Mouse (Mus musculus): Measurements from ENCODE around the gene Pla2g10.
"Not testable (repeated sequence)": the region's sequence is repeated elsewhere in the genome, so short reads cannot be mapped to it uniquely, and the experiment has no call there.

Gene Pla2g10

DNA sequence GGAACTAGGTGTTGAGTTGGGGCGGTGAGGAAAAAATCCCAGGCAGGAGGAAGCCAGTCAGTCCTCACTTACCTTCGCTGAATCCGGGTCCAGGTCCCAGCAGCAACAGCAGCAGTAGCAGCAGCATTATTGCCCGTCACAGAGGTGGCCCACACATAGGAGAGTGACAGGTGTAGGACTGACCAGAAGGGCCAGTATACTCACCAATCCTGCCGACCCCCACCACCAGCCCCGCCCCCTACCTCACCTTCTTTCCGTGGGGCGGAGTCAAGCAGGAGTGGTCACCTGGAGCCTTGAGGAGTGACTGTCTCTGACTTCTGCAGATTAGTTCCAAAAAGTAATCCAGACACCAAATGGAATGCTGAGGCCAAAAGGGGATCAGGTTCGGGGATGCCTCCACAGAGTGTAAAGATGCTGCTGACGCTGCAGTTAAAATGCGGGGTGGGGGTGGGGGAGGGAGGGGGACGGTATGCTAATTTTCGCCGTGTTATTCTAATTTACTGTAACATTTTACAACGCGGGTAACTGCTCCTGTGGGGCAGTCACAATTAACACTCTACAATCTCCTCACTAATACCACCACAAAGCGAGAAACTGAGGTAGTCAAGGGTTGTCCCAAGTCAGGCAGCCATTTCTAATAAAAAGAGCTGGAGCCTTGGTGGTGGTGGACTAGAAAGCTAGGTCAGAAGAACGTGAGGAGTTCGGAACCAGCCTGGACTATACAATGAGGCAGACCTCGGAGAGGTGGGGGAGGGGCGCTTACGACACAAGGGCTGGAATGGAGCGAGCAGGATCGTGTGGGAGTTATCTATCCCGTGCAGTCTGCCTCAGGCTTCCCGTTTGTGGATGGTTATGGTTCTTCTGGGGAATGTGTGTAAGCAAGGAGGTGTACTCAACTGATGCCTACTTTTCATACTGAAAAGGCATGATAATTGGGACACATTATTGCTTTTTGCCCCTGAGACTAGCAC lies at the start of gene Pla2g10:
TSS of gene Pla2g10 (minus strand) at position 699 of the 971 bp plus-strand sequence.
- no peak for DNase-seq (ENCODE audit: low spot score in 2 of 2)

- not testable (repeated sequence) for DNase-seq (ENCODE audit: low spot score in 2 of 2)
These were observed 43.9 kb upstream of the Pla2g10 start for GRCm38 (mm10) chr16:13774651-13775050.

DNA sequence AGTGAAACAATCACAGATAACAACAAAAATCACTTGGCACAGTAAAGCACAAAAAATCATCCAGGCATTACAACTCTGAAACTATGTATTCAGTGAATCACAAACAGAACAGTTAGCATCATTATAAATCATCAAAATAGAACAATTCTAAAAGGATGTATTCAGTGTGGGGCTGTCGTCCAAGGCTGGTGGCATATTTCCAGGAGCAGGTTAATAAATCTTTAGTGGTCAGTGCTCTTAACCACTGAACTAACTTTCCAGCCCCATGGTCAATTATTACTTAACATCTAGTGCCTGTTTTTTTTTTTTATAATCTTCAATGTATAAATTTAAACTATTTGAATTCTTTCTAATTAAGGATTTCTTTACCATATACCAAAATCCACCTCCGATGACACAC lies 43.2 kb upstream of the Pla2g10 start:
- not testable (repeated sequence) for DNase-seq (ENCODE audit: low spot score in 2 of 2)

GRCm38 (mm10) chr16:13772051-13772450 lies 41.3 kb upstream of the Pla2g10 start:
- DNase-seq (ENCODE audit: low spot score in 2 of 2) = not testable (repeated sequence)

- DNase-seq (ENCODE audit: low spot score in 2 of 2) = not testable (repeated sequence)
These were observed 40.8 kb upstream of the Pla2g10 start for GRCm38 (mm10) chr16:13771603-13772002.

DNA sequence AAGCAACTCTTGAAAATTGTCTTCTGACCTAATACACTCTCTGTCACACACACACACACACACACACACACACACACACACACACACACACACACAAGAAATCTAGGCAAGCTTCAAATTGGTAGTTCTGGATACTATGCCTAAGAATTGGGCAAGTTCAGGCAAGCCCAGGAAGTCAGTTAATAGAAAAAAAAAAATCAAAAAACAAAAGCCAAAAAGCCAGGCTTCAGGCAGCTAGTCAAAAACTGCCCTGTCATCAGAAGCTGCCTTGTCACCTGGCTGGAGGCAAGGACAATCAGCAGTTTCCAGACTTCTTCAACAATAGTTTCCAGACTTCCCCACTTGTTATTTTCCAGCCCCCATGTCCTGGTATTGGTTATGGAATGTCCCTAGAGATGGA lies 35.6 kb upstream of the Pla2g10 start:
- DNase-seq (ENCODE audit: low spot score in 2 of 2) = no peak

- DNase-seq (ENCODE audit: low spot score in 2 of 2) = no peak
These were observed 33.7 kb upstream of the Pla2g10 start for GRCm38 (mm10) chr16:13764519-13764918.

DNA sequence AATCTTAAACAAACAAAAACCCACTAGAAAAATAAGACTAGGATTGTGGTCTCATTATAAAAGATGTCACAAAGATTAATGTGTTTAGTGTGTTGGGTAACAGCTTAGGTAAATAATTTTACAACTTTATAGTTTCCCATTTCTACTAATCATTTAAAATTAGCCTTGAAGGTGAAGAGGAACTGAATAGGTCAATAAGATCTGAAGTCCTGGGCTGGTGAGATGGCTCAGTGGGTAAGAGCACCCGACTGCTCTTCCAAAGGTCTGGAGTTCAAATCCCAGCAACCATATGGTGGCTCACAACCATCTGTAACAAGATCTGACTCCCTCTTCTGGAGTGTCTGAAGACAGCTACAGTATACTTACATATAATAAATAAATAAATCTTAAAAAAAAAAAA lies 32.0 kb upstream of the Pla2g10 start:
- not testable (repeated sequence) for DNase-seq (ENCODE audit: low spot score in 2 of 2)

DNA sequence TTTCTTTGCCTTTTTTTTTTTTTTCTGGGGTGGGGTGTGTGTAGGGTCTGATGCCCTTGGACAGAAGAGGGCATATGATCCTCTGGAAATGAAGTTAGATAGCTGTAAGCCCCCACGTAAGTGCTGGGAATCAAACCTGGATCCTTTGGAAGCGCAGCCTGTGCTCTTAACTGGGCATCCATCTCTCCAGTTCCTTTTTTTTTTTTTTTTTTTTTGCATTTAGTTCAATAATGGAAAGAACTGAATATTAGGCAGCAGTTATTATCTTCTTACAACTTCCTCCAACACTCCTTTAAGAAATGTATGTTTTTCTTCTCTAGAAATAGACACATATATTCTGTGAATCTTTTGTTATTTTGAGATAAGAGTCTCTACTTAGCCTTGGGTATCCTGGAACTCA lies 27.0 kb upstream of the Pla2g10 start:
- no peak for DNase-seq (ENCODE audit: low spot score in 2 of 2)

- peak; percentile 87 to 92 for DNase-seq (ENCODE audit: low spot score in 2 of 2)
These were observed 23.8 kb upstream of the Pla2g10 start for GRCm38 (mm10) chr16:13754400-13755190.

DNA sequence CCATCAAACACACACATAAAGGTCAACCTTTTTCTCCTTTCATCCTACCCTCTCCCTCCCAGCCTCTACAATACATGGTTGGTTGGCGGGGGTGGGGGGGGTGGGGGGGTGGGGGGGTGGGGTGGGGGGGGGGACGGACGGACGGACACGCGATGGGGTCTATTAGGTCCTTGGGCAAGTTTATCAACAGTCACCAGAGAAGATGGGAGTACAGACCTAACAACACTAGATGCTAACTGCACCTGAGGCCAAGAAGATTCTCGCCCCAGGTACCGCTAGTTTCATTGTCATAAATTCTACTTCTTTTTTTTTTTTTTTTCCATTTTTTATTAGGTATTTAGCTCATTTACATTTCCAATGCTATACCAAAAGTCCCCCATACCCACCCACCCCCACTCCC lies 23.2 kb upstream of the Pla2g10 start:
- DNase-seq (ENCODE audit: low spot score in 2 of 2) = no peak

- DNase-seq (ENCODE audit: low spot score in 2 of 2) = no peak
These were observed 19.8 kb upstream of the Pla2g10 start for GRCm38 (mm10) chr16:13750626-13751025.

DNA sequence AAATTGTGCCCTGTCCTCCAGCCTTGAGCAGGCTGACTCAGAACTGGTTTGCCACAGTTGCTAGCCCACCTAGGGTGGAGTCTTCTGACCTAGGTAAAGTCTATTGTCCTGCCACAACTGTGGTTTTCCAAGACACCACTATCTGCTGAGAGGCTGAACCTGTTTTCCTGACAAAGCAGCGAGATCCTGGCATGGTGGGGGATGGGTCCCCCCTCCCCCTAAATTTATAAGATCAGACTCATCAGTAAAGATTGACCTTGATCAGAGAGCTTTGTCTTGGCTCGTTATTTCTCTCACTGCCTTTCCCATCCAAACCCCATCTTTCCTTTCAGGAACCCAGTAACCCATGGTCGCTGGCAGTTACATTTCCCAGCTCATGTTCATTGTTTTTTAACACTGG lies 19.2 kb upstream of the Pla2g10 start:
- no peak for DNase-seq (ENCODE audit: low spot score in 2 of 2)

DNA sequence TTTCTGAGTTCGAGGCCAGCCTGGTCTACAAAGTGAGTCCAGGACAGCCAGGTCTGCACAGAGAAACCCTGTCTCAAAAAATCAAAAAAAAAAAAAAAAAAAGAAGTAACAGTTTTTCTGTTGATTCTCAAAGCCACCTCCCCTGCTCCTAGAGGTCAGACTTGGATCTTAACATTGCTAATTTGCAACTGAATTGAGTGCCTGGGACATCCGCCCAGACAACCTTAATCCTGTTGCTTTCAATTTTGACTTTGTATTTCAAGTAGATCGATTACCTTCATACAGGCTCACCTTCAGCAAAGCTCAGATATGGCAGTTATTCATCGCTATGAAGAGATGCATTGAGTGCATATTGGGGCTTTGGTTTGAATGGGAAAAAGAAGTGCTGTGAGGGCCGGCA lies 18.5 kb upstream of the Pla2g10 start:
- no peak for DNase-seq (ENCODE audit: low spot score in 2 of 2)

DNA sequence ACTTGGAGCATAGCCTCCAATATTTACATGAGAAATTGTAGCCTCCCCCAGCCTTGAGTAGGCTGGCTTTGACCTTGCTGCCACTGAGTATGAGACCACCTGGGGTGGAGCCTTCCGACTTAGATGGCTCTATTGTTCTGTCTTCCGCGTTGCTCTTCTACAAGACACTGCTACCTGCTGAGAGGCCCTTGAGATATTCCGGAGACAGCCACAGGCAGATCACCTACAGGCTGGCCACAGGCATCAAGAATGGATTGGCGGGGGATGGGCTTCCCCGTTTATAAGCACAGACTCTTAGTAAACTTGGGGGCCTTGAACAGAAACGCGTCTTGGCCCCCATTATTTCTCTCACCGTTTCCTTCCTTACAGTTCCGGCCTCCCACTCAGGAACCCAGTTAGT lies 18.0 kb upstream of the Pla2g10 start:
- not testable (repeated sequence) for DNase-seq (ENCODE audit: low spot score in 2 of 2)

DNA sequence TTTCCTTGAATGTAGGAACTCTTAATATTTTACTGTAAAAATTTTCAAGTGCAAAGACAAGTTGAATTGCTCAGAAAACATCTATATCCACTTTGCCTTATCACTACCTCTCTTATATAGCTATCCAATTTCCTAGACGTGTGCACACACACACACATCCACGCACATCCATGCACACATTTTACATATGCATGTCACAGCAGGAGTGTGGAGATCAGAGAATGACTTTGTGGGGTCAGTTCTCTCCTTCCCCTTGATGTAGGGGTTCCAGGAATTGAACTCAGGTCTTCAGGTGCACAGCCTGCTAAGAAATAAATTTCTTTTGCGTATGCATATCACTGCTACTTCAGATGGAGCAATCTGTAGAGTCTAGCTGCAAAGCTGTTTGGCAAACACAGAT lies 17.3 kb upstream of the Pla2g10 start:
- DNase-seq (ENCODE audit: low spot score in 2 of 2) = no peak

- no peak for DNase-seq (ENCODE audit: low spot score in 2 of 2)
These were observed 16.9 kb upstream of the Pla2g10 start for GRCm38 (mm10) chr16:13747708-13748107.

- no peak for DNase-seq (ENCODE audit: low spot score in 2 of 2)
These were observed 10.1 kb upstream of the Pla2g10 start for GRCm38 (mm10) chr16:13740844-13741243.

DNA sequence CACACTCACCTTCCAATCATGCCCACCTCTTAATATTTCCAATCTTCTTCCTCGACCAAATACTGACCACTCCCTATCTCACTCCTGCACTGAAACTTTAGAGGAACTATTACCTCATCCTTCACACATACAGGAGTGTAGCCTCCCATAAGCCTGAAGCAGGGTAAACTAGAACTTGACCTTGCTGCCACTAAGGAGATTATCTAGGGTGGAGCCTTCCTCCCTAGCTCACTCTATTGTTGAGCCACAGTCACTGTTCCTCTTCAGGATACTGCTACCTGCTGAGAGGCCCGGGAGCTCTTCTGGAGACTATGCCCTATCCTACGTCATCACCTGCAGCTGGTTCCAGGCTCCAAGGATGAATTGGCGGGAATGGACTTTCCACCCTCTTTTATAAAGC lies 8.3 kb upstream of the Pla2g10 start:
- DNase-seq (ENCODE audit: low spot score in 2 of 2) = not testable (repeated sequence)

DNA sequence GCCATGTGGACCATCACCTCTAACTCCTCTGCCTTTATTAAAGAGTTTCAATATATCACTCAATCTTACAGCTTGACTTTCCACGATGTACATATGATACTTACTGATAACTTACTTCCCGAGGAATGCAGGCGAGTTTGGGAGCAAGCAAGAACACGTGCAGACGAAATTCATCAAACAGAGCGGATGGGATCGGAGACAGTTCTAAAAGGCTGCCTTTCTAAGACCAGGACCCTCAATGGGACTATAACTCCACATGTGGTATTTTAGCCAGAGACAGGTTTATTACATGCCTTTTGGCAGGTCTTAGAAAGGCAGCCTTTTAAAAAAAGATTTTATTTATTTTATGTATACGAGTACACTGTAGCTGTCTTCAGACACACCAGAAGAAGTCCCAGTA lies 5.2 kb upstream of the Pla2g10 start:
- no peak for DNase-seq (ENCODE audit: low spot score in 2 of 2)

DNA sequence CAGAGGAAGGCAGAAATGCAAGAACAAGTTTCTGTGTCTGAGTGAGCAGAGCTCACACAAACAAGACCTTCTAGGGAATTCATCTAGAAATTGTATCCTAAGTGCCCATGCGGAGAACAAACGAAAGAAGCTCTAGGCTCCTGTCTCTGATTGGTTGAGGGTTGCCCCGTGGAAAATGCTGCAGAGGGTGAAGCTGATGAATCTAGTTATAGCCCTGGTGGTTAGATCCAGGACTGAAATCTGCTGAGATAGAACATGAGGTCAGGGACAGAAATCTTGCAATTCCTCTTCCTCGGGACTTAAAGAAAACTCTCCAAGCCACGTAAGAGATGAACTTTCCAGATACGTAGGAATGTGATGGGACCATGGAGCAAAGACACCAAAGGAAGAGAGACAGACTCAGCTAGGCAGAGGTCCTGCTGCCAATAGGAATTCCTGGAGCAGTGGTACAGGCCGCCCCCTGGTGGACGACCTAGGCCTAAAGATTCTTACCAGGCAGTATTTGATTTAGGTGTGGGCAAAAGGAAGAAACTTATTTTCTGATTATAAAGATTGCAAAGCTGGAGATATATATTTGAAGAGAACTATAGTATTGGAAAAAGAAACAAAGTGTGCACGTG lies 2.8 kb upstream of the Pla2g10 start:
- peak; percentile 20 to 65 for DNase-seq (ENCODE audit: low spot score in 2 of 2)

GRCm38 (mm10) chr16:13732786-13733185 lies 2.0 kb upstream of the Pla2g10 start:
- no peak for DNase-seq (ENCODE audit: low spot score in 2 of 2)
